In the genomic region with DNA sequence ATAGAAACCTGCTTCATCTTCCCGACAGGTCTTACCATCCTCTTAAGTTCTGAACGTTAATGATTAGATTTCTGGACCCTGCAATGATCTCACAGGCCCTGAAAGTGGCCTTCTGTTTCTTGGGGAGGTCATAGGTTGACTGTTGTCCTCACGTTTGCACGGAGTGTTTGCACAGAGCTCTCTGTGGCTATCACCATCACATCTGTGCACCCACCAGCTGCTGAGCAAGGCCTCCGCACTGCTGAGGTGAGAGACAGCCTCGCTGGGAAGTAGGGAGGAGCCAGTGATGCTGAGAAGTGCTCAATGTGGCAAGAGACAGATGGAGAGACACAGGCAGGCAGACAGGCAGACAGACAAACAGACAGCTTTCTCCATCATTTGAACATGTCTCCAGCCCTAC, we compare ENCODE assay signal across 43 mouse cellular contexts. TPM values are rescaled to one million over a fixed set of nuclear protein-coding genes. Genes with fewer than 3 reads are reported as not detected.
"Had no signal": no experiment of that assay in that cellular context is flagged by ENCODE, and none has a peak within 500 bp of the region (broad histone marks: within the 10 kb centered on the region; RNA-seq: fewer than 3 reads in every experiment).

No protein-coding gene starts in this region.

- DNase-seq: heart, postnatal 10 days; heart, postnatal 14 days; heart, postnatal 36 days; heart, postnatal 4 days; kidney, adult 11 months; kidney, adult 18-20 months; kidney, adult 2 months; kidney, adult 8-10 months; kidney, adult 9 months; kidney, postnatal 10 days; kidney, postnatal 14 days; kidney, postnatal 25 days; kidney, postnatal 36 days; kidney, postnatal 4 days; layer of hippocampus, adult 9-11 months; layer of hippocampus, postnatal 36 days had no signal

- H3K27ac ChIP-seq: heart, embryonic 13.5 days; heart, embryonic 15.5 days; hindbrain, embryonic 10.5 days; hindbrain, embryonic 12.5 days; hindbrain, embryonic 13.5 days; hindbrain, embryonic 14.5 days; hindbrain, embryonic 15.5 days; hindbrain, postnatal 0 days; intestine, embryonic 15.5 days; kidney, embryonic 15.5 days; kidney, postnatal 0 days; layer of hippocampus, adult 2 months; left cerebral cortex, adult 2 months had no signal

- H3K9ac ChIP-seq: heart, embryonic 13.5 days; heart, embryonic 15.5 days; hindbrain, embryonic 12.5 days; hindbrain, embryonic 13.5 days; hindbrain, embryonic 14.5 days; hindbrain, embryonic 15.5 days; intestine, embryonic 15.5 days; kidney, embryonic 15.5 days had no signal

- H3K9me3 ChIP-seq: heart, embryonic 13.5 days; heart, embryonic 15.5 days; hindbrain, embryonic 10.5 days; hindbrain, embryonic 12.5 days; hindbrain, embryonic 13.5 days; hindbrain, embryonic 15.5 days; intestine, embryonic 15.5 days; kidney, embryonic 15.5 days had no signal

- ATAC-seq: hindbrain, embryonic 16.5 days; hindbrain, postnatal 0 days; inflammation-experienced regulatory T-cells, adult 6 months; intestine, embryonic 15.5 days; intestine, embryonic 16.5 days; intestine, postnatal 0 days had no signal

- H3K4me3 ChIP-seq: heart, embryonic 13.5 days; heart, embryonic 15.5 days; hindbrain, embryonic 10.5 days; hindbrain, embryonic 12.5 days; hindbrain, embryonic 13.5 days; hindbrain, embryonic 15.5 days; intestine, embryonic 15.5 days; kidney, embryonic 15.5 days; layer of hippocampus, adult 2 months; left cerebral cortex, adult 2 months had no signal

- H3K36me3 ChIP-seq: heart, embryonic 13.5 days; heart, embryonic 15.5 days; hindbrain, embryonic 10.5 days; hindbrain, embryonic 12.5 days; hindbrain, embryonic 13.5 days; hindbrain, embryonic 15.5 days; intestine, embryonic 15.5 days; kidney, embryonic 15.5 days had no signal

- H3K27me3 ChIP-seq: hindbrain, embryonic 12.5 days; hindbrain, embryonic 13.5 days; hindbrain, embryonic 15.5 days; intestine, embryonic 15.5 days; kidney, embryonic 15.5 days had no signal

- H3K4me2 ChIP-seq: heart, embryonic 11.5 days; heart, embryonic 13.5 days; heart, embryonic 15.5 days; hindbrain, embryonic 12.5 days; hindbrain, embryonic 13.5 days; hindbrain, embryonic 14.5 days; hindbrain, embryonic 15.5 days; intestine, embryonic 15.5 days; kidney, embryonic 15.5 days had no signal

- H3K4me1 ChIP-seq: heart, embryonic 15.5 days; hindbrain, embryonic 13.5 days; hindbrain, embryonic 15.5 days had no signal

RNA-seq across cellular contexts. Expression of a gene that starts 3.6 kb away (rescaled TPM):
- total RNA-seq: heart, postnatal 25 days; heart, postnatal 36 days; heart, postnatal 4 days; hindbrain, postnatal 0 days; layer of hippocampus, adult 18-20 months; layer of hippocampus, adult 2 months; layer of hippocampus, adult 8-10 months; layer of hippocampus, postnatal 10 days; layer of hippocampus, postnatal 14 days; layer of hippocampus, postnatal 25 days; layer of hippocampus, postnatal 36 days; left cerebral cortex, adult 8-10 months had no signal
- polyA plus RNA-seq: heart, postnatal 0 days; hindbrain, embryonic 11.5 days; hindbrain, embryonic 12.5 days had no signal
